Mouse (Mus musculus) erythroblast, adult 5-6 weeks (primary cell): ENCODE data around the gene Glrb. TPM values are rescaled to one million over a fixed set of nuclear protein-coding genes. Genes with fewer than 3 reads are reported as not detected.

ENCODE experiments used
- ATAC-seq: replicated peaks from 2 replicates; pipeline ENCODE4 v1.8.0; 2016; ENCODE audit warnings: moderate number of reproducible peaks, mild to moderate bottlenecking, moderate TSS enrichment, inconsistent platforms; ENCODE audit not compliant: poor library complexity, low FRiP score, severe bottlenecking
- total RNA-seq, 2 experiments: library from RNA; stranded (forward) in 1 of 2; stranded (reverse) in 1 of 2; fragments of 150-400 nt in 1 of 2; fragments of 200-764, 138-1000 nt in 1 of 2; gene quantifications; 2 replicates each; pipeline versions ENCODE4 v1.2.3 to v1.2.4; 2015 to 2017; ENCODE audit warnings: low replicate concordance in 2 of 2

Gene Glrb
- total RNA-seq, 2 experiments from 2014 or later: not detected

- no peak for ATAC-seq
These were observed 73.6 kb downstream of the Glrb start for GRCm38 (mm10) chr3:80839845-80840244.

- ATAC-seq: no peak
These were observed 75.9 kb downstream of the Glrb start for GRCm38 (mm10) chr3:80837583-80837982.

GRCm38 (mm10) chr3:80823975-80824374 lies 89.5 kb downstream of the Glrb start:
- ATAC-seq: no peak

- ATAC-seq: no peak
These were observed 94.8 kb downstream of the Glrb start for GRCm38 (mm10) chr3:80818619-80819018.

GRCm38 (mm10) chr3:80813734-80814133 lies 99.7 kb downstream of the Glrb start:
- ATAC-seq: no peak

GRCm38 (mm10) chr3:80812237-80812636 lies 101.2 kb downstream of the Glrb start:
- no peak for ATAC-seq

GRCm38 (mm10) chr3:80805327-80805726 lies 108.1 kb downstream of the Glrb start:
- no peak for ATAC-seq

GRCm38 (mm10) chr3:80803811-80804210 lies 109.6 kb downstream of the Glrb start:
- no peak for ATAC-seq

- ATAC-seq: no peak
These were observed 110.2 kb downstream of the Glrb start for GRCm38 (mm10) chr3:80803211-80803610.

- ATAC-seq: no peak
These were observed 110.8 kb downstream of the Glrb start, which contains the start of gene Gria2 for GRCm38 (mm10) chr3:80802596-80803081. Gria2 (minus strand) TSS chr3:80802835.

GRCm38 (mm10) chr3:80801827-80802310 lies 111.6 kb downstream of the Glrb start:
- ATAC-seq: no peak

GRCm38 (mm10) chr3:80800995-80801826 lies 112.2 kb downstream of the Glrb start:
- ATAC-seq: no peak

- no peak for ATAC-seq
These were observed 113.0 kb downstream of the Glrb start for GRCm38 (mm10) chr3:80800299-80800994.

GRCm38 (mm10) chr3:80797935-80798334 lies 115.5 kb downstream of the Glrb start:
- no peak for ATAC-seq

GRCm38 (mm10) chr3:80796764-80797163 lies 116.7 kb downstream of the Glrb start:
- ATAC-seq: no peak

- no peak for ATAC-seq
These were observed 118.2 kb downstream of the Glrb start for GRCm38 (mm10) chr3:80795284-80795683.

Other genes starting within 250 kb of the Glrb start
- gene Gria2, start 110.8 kb downstream of the Glrb start, total RNA-seq (2015; ENCODE audit: low replicate concordance): not detected in 2 replicates
- not detected in 2 replicates for gene Gria2, start 110.8 kb downstream of the Glrb start, total RNA-seq (2017; ENCODE audit: low replicate concordance)
- gene Pdgfc, start 122.8 kb upstream of the Glrb start, total RNA-seq (2015; ENCODE audit: low replicate concordance): 1.5 TPM in 1 of 2 replicates, not detected in the other
- 0.14 TPM in 1 of 2 replicates, not detected in the other for gene Pdgfc, start 122.8 kb upstream of the Glrb start, total RNA-seq (2017; ENCODE audit: low replicate concordance)